Mouse (Mus musculus) lung, adult 2 months (tissue): ENCODE measurements around the gene Elovl6.

ENCODE experiments used
- CTCF ChIP-seq: fragments of 200-500 bp; IDR thresholded peaks from 2 replicates; pipeline ENCODE4 v1.5.1; 2011; ENCODE audit warnings: mild to moderate bottlenecking, low read length, control low read depth; ENCODE audit not compliant: insufficient read depth
- POLR2A ChIP-seq: fragments of 200-500 bp; IDR thresholded peaks from 2 replicates; pipeline ENCODE4 v1.6.1; 2011; ENCODE audit warnings: low read depth, mild to moderate bottlenecking, control low read depth, low read length, borderline replicate concordance; ENCODE audit errors: extremely low read depth

- TF ChIP-seq POLR2A (no peak), CTCF (no peak)
Observed at GRCm38 (mm10) chr3:129591761-129592160, 59.6 kb downstream of the Elovl6 start.
